Mouse (Mus musculus) embryonic stem cell, embryonic (primary cell): ENCODE measurements at regions not wholly inside any gene's neighbourhood (a gene's known extent, or its start where the extent isn't known, plus 50 kb on each side); places are given as distances from the start of the nearest gene placed in this dataset.
"Not testable (repeated sequence)": the region's sequence is repeated elsewhere in the genome, so short reads cannot be mapped to it uniquely, and the experiment has no call there.

Experiments
- CTCF ChIA-PET, 4 experiments: fragments of 300-600 bp in 2 of 4; fragments of 350-600 bp in 2 of 4; sonication (Branson Sonifier 250); formaldehyde crosslinking; loops; one replicate each; lab custom pipeline; 2022; ENCODE audit warnings: inconsistent platforms in 2 of 4; lab: Charles Lee
- POLR2A ChIA-PET, 4 experiments: fragments of 300-600 bp in 2 of 4; fragments of 350-600 bp in 2 of 4; sonication (Branson Sonifier 250); formaldehyde crosslinking; loops; one replicate each; lab custom pipeline; 2022; ENCODE audit warnings: antibody characterized with exemption in 4 of 4, inconsistent platforms in 1 of 4; lab: Charles Lee

DNA sequence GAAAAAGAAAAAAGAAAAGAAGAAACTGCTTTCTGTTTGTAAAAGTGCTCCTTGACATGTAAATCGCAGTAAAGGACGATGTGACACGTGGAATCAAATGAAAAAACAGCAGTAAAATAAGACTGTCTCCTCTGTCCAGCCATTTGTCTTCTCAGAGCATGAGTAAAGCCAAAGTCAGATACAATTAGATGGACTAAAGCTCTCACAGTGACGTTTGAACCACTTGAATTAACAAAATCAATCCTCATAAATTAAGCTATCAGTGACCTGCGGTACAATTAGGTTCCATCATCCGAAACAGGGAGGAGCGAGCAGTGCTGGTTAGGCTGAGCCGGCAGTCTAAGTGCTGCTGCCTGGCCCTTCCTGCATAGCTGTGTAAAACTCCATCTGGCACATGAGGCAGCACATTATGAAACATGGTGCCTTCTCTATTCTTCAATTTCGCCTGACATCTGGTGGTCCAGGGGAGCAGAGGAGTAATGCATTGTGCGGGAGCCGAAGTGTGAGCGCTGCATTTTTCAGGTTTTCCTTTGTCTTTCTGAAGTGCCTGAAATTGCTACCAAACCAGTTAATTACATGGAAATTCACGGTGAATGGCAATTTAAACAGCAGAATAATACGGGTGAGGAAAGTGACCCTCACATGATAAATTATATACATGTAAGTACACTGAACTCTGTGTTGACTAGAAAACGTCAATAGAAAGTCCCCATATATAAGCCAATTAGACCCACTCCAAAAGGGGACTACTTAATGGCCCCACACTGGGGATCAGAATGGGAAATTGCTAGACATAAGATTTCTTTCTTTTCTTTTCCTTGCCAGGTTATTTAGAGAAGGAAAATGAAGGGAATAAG is 118.1 kb downstream of the Mmrn1 start:
- ChIA-PET CTCF (no interaction called here), POLR2A (no interaction called here)

DNA sequence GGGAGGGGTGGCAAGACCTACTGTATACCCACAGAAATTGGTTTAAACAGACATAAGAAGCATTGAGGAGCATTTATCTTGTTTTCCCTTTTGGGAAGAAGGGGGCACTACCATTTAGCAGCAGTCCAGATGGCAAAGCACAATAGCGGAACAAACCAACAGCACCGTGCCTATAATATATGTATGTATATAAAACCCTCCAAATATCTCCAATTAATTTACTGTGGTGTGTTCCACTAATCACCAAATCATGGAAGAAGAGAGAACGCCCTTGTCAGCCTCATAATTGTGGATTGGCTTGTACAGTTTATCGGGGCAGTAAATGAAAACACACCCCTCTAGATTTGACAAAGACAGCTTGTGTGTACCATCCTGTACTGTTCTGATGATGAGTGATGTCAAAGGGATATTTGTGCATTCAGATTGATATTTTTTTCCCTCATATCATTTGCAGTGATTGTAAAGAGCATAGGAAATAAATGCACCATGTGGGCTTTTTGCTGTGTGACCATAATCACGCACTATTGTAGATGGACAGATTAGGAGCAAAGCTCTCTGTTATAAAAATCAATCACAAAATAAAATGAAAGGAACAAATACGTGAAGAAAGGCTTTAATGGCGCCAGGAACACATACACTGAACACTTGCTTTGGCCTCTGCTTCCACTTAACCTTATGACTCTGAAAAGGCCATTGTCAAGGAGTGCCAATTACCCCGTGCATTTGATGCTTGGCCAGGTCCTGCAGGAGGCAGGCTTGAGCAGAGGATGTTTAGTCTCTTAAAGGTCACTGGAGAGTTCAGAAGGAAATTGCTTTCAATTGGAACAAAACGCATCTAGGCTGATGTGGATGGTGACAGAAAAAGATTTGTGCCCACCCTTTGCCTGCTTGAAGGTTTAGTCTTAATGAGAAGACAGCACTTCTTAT is 119.0 kb downstream of the Mmrn1 start:
- CTCF ChIA-PET, result no interaction called here
- POLR2A ChIA-PET, result no interaction called here

DNA sequence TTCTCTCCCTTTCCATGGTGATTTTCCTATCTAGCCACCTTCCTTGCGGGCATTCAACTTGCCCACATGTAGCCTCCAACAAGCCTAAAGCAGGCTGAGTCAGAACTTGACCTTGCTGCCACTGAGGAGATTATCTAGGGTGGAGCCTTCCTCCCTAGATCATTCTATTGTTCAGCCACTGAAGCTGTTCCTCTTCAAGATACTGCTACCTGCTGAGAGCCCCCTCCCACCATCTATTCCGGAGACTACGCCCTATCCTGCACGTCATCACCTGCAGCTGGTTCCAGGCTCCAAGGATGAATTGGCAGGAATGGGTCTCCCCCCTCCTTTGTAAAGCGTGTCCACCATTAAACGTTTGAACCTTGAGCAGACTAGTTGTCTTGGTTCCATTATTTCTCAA is 122.9 kb downstream of the Mmrn1 start:
- POLR2A ChIA-PET, result interaction anchor here in 3 of 4 experiments (0.6 to 2.1 kb wide), 3 partner anchors 27 to 55 kb away, joined by 3 to 11 read pairs (median 4); no protein-coding TSS in a partner anchor
- CTCF ChIA-PET, result not testable (repeated sequence)

DNA sequence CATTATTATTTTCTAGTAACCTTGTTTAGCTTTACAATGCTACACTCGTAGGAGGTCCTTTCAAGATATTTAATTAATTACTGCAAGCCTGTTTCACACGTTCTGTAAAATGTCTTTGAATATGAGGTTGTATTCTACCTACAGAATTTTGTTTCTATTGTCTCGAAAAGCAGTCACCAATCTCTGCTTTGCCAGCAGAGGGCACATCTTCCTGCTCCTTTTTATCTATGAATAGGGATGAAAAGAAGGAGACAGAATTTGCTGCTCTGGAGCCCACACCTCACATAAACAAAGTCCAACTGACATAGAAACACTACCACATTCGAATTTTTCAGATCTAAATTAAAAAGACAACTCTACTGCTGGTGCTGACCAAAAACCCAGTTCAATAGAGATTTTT is 117.0 kb upstream of the Ccser1 start:
- CTCF ChIA-PET, result interaction anchor here in 1 of 4 experiments (1.0 kb wide), 1 partner anchor 237 kb away, joined by 3 read pairs; no protein-coding TSS in a partner anchor
- POLR2A ChIA-PET, result interaction anchor here in 1 of 4 experiments (0.7 kb wide), 1 partner anchor 133 kb away, joined by 4 read pairs; no protein-coding TSS in a partner anchor

DNA sequence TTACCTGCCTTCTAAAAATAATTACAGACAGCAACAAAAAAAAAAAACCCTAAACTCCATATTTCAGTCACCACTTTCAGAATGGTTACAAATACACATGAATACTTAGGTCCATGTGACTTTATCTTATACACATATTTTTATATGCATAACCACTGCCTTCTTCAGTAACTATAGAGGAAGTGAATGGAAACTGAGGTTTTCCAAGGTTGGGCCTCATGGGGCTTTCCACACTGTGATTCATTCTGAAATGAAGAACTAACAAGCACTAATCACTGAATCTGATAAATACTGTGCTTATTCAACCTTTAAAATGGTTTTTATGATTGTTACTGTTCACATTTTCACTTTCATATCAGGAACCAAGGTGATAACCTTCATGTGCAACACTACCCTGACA is 114.4 kb upstream of the Ccser1 start:
- POLR2A ChIA-PET, result no interaction called here
- CTCF ChIA-PET, result no interaction called here

DNA sequence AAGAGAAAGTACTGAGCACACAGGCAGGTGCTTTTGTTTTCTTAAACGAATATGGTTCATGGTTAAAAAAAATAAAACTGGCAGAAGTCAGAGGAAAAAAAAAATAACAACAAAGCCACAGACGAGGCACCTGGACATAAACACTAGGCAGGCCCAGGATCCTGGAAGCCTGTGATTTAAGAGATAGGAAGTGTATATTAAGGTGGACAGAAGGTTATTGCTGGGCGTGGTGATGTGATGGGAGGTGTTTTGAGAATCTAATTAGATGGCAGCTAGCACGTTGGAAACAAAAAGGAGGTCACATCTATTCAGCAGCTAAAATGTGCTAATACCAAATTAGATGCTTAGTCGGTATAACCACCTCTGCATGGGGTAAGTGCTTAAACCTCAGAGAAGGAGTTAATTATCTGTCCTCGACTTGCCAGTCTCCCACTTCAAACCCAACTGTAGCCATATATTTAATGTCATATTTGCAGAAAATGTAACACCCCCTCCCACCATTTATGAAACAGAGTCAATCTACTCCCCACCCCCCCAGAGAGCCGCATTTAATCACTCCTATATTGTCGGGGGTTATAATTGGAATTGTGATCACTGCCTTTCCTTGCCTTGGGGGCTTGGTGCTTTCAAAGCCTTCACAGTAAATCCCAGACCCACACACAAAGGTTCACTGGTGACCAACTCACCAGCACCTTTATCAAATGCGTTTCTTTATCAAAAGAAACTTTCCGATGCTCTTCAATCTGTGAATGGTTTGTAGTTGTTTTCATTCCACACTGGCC is 113.4 kb upstream of the Ccser1 start:
- ChIA-PET CTCF (interaction anchor here in 1 of 4 experiments (0.6 kb wide), 1 partner anchor 8 kb away, joined by 4 read pairs; no protein-coding TSS in a partner anchor), POLR2A (interaction anchor here in 1 of 4 experiments (0.6 kb wide), 2 partner anchors 73 to 255 kb away, joined by 3 to 4 read pairs; no protein-coding TSS in a partner anchor)

DNA sequence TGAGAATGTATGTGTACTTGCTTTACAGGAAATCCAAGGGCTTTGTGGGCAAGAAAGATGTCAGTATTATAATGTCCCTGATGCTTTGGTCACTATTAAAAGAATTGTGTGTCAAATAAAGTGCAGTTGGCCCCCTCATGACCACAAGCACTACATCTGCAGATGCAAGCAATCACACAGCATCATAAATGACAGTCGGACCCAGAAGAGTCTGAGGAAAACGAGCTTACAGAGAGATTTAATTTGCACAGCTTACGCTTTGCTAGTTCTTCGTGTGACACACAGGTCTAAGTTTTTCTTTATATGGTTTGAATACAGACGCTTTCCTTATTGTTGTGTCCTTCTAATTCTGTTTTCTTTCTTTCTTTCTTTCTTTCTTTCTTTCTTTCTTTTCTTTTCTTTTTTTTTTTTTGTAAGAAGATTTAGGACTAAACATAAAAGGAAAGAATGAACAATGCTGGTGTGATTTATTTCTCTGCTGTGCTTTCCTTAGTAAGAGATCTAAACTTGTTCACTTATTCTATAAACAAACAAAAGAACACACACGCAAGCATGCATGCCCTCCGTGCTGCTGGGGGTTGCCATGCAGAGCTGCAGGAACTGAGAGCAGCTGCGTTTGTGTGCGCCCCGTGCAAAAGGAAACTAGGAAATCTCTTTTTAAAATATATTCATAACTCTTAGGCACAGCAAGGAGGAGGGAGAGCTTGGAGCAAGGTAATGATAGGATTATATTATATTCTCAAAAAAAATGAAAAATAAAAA is 112.6 kb upstream of the Ccser1 start:
- CTCF ChIA-PET, result no interaction called here
- POLR2A ChIA-PET, result interaction anchor here in 1 of 4 experiments (0.6 kb wide), 1 partner anchor 255 kb away, joined by 4 read pairs; no protein-coding TSS in a partner anchor

DNA sequence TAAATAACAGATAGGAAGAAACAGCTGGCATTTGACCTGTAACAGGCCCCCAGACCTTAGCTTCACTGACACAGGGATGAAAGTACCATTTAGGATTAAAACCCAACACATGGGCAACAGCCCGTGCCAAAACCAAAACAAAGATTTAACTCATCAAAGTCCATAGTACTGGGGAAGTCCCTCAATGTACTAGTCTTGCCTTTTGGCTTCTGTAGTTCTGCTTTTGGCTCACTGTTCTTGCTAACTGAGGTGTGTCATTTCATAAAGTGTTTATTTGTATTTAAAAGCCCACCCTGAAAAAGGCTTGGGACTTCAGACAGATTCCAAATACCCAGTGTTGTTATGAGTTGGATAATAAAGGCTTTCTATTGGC is 112.0 kb upstream of the Ccser1 start:
- POLR2A ChIA-PET, result no interaction called here
- CTCF ChIA-PET, result no interaction called here

DNA sequence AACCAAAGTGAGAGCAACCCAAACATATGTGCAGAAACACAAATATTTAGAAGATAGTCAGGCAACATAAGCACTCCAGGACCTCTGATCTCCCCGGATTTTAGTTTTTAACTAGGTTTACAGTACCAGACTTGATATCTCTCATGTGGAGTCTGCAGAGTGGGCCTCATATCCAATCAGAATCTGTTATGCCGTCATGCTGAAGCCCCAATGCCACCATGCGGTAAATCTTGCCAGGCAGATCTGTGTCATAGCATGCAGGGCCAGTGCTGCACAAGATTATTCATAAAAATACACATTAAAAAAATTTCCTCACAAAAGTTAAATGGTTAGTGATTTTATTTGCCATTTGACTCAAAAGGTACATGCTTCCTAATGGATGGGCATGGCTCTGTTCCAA is 106.9 kb upstream of the Ccser1 start:
- ChIA-PET CTCF (no interaction called here), POLR2A (no interaction called here)

DNA sequence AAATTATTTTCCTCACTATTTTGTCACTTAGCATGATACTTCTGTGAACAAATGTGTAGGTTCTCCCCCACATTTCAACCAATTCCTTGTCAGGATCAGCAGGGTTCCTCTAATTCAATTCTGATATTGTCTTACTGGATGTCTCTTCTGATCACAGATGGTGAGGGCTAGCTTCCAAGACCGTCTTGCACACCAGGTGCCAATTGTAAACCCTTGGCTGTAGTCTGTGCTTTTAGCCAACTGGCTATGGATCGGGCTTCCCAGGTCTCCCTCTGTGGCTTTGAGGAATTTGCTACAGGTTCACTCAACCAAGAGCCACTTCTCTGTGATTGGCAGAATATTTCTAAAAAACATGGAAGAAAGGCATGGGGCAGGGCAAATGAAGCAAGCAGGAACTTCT is 106.3 kb upstream of the Ccser1 start:
- CTCF ChIA-PET, result no interaction called here
- POLR2A ChIA-PET, result no interaction called here

DNA sequence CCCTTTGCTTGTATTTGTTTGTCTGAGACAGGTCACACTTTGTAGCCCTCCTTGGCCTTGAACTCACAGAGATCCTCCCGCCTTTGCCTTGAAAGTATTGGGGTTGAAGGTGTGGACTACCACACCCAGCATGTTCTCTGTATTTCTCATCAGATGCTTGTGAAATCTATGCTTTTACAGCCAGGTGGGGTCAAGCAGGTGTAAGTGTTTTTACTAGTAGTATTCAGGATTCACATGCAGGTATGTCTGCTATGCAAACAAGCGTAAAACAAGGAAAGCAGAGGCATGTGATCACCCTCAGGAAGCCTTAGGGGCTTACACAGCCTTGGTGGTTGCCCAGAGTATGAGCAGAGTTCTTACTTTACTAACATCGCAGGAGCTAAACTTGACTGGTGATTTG is 105.4 kb upstream of the Ccser1 start:
- POLR2A ChIA-PET, result interaction anchor here in 1 of 4 experiments (0.9 kb wide), 1 partner anchor 82 kb away, joined by 3 read pairs; no protein-coding TSS in a partner anchor
- CTCF ChIA-PET, result interaction anchor here in 1 of 4 experiments (0.5 kb wide), 1 partner anchor 8 kb away, joined by 4 read pairs; no protein-coding TSS in a partner anchor

DNA sequence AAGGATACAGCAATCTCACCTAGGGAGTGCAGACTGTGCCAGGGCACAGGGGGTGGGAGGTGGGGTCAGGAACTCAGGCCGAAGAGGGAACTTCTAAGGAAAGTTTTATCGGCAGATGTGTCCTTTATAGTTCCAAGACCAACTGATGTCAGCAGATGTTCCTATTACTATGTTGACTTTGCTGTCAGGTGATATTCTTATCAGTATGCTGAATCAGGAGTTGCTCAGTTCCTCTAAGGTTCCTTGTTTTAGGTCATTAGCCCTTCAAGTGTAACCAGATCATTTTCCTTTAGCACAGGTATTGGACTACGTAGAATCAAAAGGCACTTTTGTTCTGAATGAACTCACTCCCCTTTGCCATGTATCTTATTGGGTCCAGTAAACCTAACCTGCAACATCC is 101.6 kb upstream of the Ccser1 start:
- CTCF ChIA-PET, result no interaction called here
- POLR2A ChIA-PET, result no interaction called here

DNA sequence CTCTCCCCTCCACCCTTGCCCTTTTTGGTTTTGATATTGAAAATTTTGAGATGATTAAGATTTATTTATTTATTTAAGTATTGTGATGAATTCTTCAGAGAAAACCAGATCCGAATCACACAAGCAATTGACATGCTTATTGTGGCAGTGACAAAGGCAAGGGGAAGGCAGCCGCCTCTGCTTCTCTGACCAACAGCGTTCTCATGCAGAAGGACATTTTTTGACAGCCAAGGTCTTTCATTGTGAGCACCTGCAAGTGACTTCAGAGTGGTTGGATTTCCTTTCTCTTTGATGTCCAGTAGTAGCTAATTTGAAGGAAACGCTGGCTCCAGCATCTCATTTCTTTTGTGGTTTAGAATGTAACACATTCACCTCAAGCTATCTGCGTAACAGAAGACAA is 99.5 kb upstream of the Ccser1 start:
- CTCF ChIA-PET, result interaction anchor here in 1 of 4 experiments (0.6 kb wide), 1 partner anchor 31 kb away, joined by 3 read pairs; no protein-coding TSS in a partner anchor
- POLR2A ChIA-PET, result interaction anchor here in 1 of 4 experiments (1.0 kb wide), 1 partner anchor 87 kb away, joined by 3 read pairs; no protein-coding TSS in a partner anchor

DNA sequence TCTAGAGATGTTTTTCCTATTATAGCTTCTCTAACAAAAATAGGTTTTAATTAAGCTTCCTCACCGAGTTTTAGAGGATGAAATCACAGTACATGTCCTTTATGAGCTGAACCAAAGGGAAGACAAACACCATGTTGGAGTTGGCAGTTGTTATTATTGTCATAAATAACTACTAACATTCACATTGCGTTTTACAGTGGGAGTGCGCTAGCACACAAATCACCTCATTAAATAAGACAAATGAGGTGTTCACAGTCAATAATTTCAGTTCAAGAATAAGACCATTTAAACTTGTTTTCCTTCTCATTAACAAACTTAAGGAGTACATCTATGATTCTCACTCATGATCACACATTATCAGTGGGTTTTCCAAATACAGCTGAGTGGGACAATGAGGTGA is 96.8 kb upstream of the Ccser1 start:
- POLR2A ChIA-PET, result no interaction called here
- CTCF ChIA-PET, result no interaction called here

DNA sequence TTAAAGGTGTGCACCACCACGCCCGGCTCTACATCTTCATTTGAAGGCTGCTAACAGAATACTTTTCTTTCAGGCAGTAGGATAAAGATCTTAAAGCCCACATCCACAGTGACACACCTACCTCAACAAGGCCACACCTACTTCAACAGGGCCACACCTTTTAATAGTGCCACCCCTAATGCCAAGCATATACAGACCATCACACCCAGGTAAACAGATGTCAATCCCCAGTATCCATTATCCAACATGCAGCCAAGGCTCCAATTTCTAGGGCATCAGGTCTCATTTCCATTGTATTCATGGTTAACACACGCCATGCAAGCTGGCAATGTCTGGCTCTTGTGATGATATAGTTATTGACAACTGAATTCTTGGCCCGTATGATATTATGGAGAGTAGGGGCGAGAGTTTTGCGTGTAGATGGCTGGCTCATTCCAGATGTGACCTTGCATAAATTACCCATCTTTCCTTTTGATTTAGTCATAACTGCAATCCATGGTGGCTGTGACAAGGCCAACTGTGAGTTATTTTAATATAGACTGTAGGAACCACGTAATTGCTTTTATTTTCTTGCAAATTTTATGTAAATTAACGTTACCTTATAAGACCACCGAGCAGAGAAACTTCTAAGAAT is 80.7 kb upstream of the Ccser1 start:
- POLR2A ChIA-PET, result no interaction called here
- CTCF ChIA-PET, result no interaction called here

DNA sequence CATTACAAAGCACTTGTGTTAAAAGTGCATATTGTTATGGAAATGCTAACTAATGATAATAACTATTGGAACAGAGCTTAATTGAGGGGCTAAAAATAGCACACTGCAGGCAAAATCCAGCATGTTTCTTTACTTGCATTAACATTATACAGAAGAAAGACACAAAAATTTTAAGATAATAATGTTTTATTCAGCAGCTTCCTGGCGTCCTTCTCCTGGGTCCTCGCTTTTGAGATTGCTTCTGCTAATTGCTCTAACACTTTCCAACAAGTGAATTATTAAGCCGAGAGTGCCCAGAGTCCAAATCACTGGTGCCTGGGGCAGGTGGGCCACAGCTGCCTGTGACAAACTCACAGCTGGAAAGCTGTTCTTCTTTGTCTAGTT is 80.2 kb upstream of the Ccser1 start:
- CTCF ChIA-PET, result no interaction called here
- POLR2A ChIA-PET, result no interaction called here

DNA sequence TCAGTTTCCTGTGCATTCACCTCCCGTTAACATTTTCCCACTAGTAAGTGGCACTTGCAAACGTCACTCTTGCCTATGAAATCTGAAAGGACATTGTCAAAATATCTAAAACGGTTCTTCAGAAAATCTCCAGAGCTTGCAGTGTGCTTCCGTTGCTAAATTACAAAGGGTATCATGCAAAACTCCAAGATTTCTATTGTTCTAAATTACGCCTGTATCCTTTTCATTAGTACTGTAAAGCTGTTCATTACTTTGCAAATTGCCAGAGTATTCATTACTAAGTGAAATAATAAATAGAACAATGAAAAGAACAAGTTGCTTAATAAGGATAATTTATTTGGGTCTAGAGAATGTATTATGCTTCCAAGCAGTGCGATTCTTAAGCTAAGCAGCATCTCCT is 78.2 kb upstream of the Ccser1 start:
- ChIA-PET CTCF (no interaction called here), POLR2A (no interaction called here)
